Mouse (Mus musculus) MEL (cell line): ENCODE results near the gene Slc28a2. TPM values are rescaled to one million over a fixed set of nuclear protein-coding genes. Genes with fewer than 3 reads are reported as not detected.
"Not testable (repeated sequence)": the region's sequence is repeated elsewhere in the genome, so short reads cannot be mapped to it uniquely, and the experiment has no call there.

Experiments used
- DNase-seq: peaks from one replicate; pipeline ENCODE4 v3.0.0; 2011; ENCODE audit warnings: low read depth, low spot score
- H3K27ac ChIP-seq: 2 replicates; pipeline ENCODE4 v1.5.1; 2012; ENCODE audit warnings: low read depth, mild to moderate bottlenecking, control low read depth, low read length, moderate library complexity; ENCODE audit not compliant: control insufficient read depth
- H3K27me3 ChIP-seq, 2 experiments: fragments of 150-350 bp in 1 of 2; sonication (generic) in 1 of 2; 2 replicates each; pipeline ENCODE4 v1.6.1; 2012; ENCODE audit warnings: low read length in 2 of 2, mild to moderate bottlenecking in 2 of 2, improper control_type of control experiment in 1 of 2, moderate library complexity in 1 of 2; ENCODE audit not compliant: insufficient read depth in 2 of 2, control insufficient read depth in 1 of 2
- H3K36me3 ChIP-seq, 2 experiments: 2 replicates each; pipeline ENCODE4 v1.6.1; 2012 to 2014; ENCODE audit warnings: low read length in 2 of 2, improper control_type of control experiment in 1 of 2, inconsistent platforms in 1 of 2, mild to moderate bottlenecking in 1 of 2; ENCODE audit not compliant: insufficient read depth in 2 of 2, control insufficient read depth in 1 of 2
- H3K4me1 ChIP-seq, 2 experiments: fragments of 150-350 bp in 1 of 2; sonication (generic) in 1 of 2; 2 replicates each; pipeline ENCODE4 v1.6.1; 2012; ENCODE audit warnings: low read length in 2 of 2, improper control_type of control experiment in 1 of 2, mild to moderate bottlenecking in 1 of 2; ENCODE audit not compliant: insufficient read depth in 2 of 2, control insufficient read depth in 1 of 2
- H3K4me3 ChIP-seq, 2 experiments: fragments of 150-350 bp in 1 of 2; sonication (generic) in 1 of 2; 2 replicates each; pipeline ENCODE4 v1.5.1; 2012; ENCODE audit warnings: low read depth in 2 of 2, low read length in 2 of 2, mild to moderate bottlenecking in 2 of 2, moderate library complexity in 2 of 2, control low read depth in 1 of 2, improper control_type of control experiment in 1 of 2; ENCODE audit not compliant: control insufficient read depth in 1 of 2, insufficient read depth in 1 of 2
- H3K79me2 ChIP-seq: 2 replicates; pipeline ENCODE4 v1.6.1; 2012; ENCODE audit warnings: mild to moderate bottlenecking, low read length, moderate library complexity; ENCODE audit not compliant: control insufficient read depth, poor library complexity, insufficient read depth
- H3K9ac ChIP-seq: 2 replicates; pipeline ENCODE4 v1.6.1; 2012; ENCODE audit warnings: low read depth, mild to moderate bottlenecking, control low read depth, low read length, moderate library complexity; ENCODE audit not compliant: control insufficient read depth, poor library complexity, severe bottlenecking
- H3K9me3 ChIP-seq: fragments of 150-350 bp; sonication (generic); replicated peaks from 2 replicates; pipeline ENCODE4 v1.6.1; 2012; ENCODE audit warnings: mild to moderate bottlenecking, low read length, improper control_type of control experiment, moderate library complexity; ENCODE audit not compliant: insufficient read depth
- BHLHE40 ChIP-seq: IDR thresholded peaks from 2 replicates; pipeline ENCODE4 v1.6.1; 2012; ENCODE audit warnings: low read depth, mild to moderate bottlenecking, inconsistent platforms, low read length, improper control_type of control experiment, borderline replicate concordance
- ELF1 ChIP-seq: IDR thresholded peaks from 2 replicates; pipeline ENCODE4 v1.6.1; 2014; ENCODE audit warnings: low read depth, mild to moderate bottlenecking, inconsistent platforms, low read length, improper control_type of control experiment, moderate library complexity
- EP300 ChIP-seq, 2 experiments: IDR thresholded peaks; 2 replicates each; pipeline ENCODE4 v1.6.1; 2011; ENCODE audit warnings: improper control_type of control experiment in 2 of 2, low read length in 2 of 2, low read depth in 1 of 2, mild to moderate bottlenecking in 1 of 2
- GABPA ChIP-seq: IDR thresholded peaks from 2 replicates; pipeline ENCODE4 v1.6.1; 2012; ENCODE audit warnings: low read depth, mild to moderate bottlenecking, inconsistent platforms, low read length, improper control_type of control experiment, moderate library complexity
- GATA1 ChIP-seq: IDR thresholded peaks from 2 replicates; pipeline ENCODE4 v1.6.1; 2011; ENCODE audit warnings: low read depth, low read length, improper control_type of control experiment
- JUND ChIP-seq: IDR thresholded peaks from 2 replicates; pipeline ENCODE4 v1.6.1; 2011; ENCODE audit warnings: low read depth, mild to moderate bottlenecking, improper control_type of control experiment, low read length
- KAT2A ChIP-seq: conservative IDR thresholded peaks from 2 replicates; pipeline ENCODE4 v1.6.1; 2012; ENCODE audit warnings: low read depth, low read length, improper control_type of control experiment, inconsistent platforms
- MAFK ChIP-seq: IDR thresholded peaks from 2 replicates; pipeline ENCODE4 v1.6.1; 2011; ENCODE audit warnings: low read depth, mild to moderate bottlenecking, low read length, improper control_type of control experiment, borderline replicate concordance
- MAX ChIP-seq: IDR thresholded peaks from 2 replicates; pipeline ENCODE4 v1.6.1; 2011; ENCODE audit warnings: low read length, improper control_type of control experiment
- MEF2A ChIP-seq: IDR thresholded peaks from 2 replicates; pipeline ENCODE4 v1.6.1; 2014; ENCODE audit warnings: low read depth, mild to moderate bottlenecking, inconsistent platforms, low read length, improper control_type of control experiment; ENCODE audit not compliant: poor library complexity, insufficient replicate concordance, severe bottlenecking; ENCODE audit errors: extremely low read depth
- MYC ChIP-seq: IDR thresholded peaks from 2 replicates; pipeline ENCODE4 v1.6.1; 2011; ENCODE audit warnings: low read depth, mild to moderate bottlenecking, low read length, improper control_type of control experiment, moderate library complexity
- NRF1 ChIP-seq: IDR thresholded peaks from 2 replicates; pipeline ENCODE4 v1.6.1; 2014; ENCODE audit warnings: low read depth, mild to moderate bottlenecking, inconsistent platforms, low read length, improper control_type of control experiment, moderate library complexity; ENCODE audit not compliant: poor library complexity, insufficient read depth, severe bottlenecking
- POLR2AphosphoS5 ChIP-seq: IDR thresholded peaks from 2 replicates; pipeline ENCODE4 v1.6.1; 2012; ENCODE audit warnings: low read depth, borderline replicate concordance, mild to moderate bottlenecking, inconsistent platforms, low read length, moderate library complexity, mixed read lengths
- SMC3 ChIP-seq: IDR thresholded peaks from 2 replicates; pipeline ENCODE4 v1.6.1; 2011; ENCODE audit warnings: low read depth, low read length, improper control_type of control experiment
- TCF12 ChIP-seq: IDR thresholded peaks from 2 replicates; pipeline ENCODE4 v1.6.1; 2014; ENCODE audit warnings: low read depth, mild to moderate bottlenecking, inconsistent platforms, low read length, improper control_type of control experiment, moderate library complexity
- ZNF384 ChIP-seq: IDR thresholded peaks from 2 replicates; pipeline ENCODE4 v1.6.1; 2012; ENCODE audit warnings: low read depth, mild to moderate bottlenecking, inconsistent platforms, low read length, improper control_type of control experiment
- polyA plus RNA-seq, 2 experiments: library from polyadenylated mRNA; stranded (reverse) in 1 of 2; unstranded in 1 of 2; fragments of >175 nt in 1 of 2; fragments of >200 nt in 1 of 2; gene quantifications; 2 replicates each; pipeline versions ENCODE4 v1.2.1 to v1.2.4; 2012; ENCODE audit warnings: low replicate concordance in 2 of 2, low read depth in 1 of 2; ENCODE audit not compliant: insufficient read length in 2 of 2, insufficient read depth in 1 of 2, missing spikeins in 1 of 2
- total RNA-seq: library from RNA; depleted of rRNA; stranded (reverse); fragments of 300-350 nt; gene quantifications from 2 replicates; pipeline ENCODE4 v1.2.3, GENCODE M21; 2012

The Slc28a2 gene
- total and polyA plus RNA-seq, 3 experiments: 1.3 to 2.6 TPM; not detected in 1

- no peaks in the 10 kb centered on the region for H3K79me2 ChIP-seq
- no peak for TF ChIP-seq MAFK
- TF ChIP-seq ELF1: no peak
- TF ChIP-seq TCF12: no peak
- TF ChIP-seq MEF2A: no peak
- TF ChIP-seq, all 39 proteins: peak for 0
- H3K27ac ChIP-seq: no peak overlapping the region
Observed at GRCm38 (mm10) chr2:122476585-122476984, 50.3 kb downstream of the Slc28a2 start.

GRCm38 (mm10) chr2:122483787-122484186, 57.5 kb downstream of the Slc28a2 start:
- not testable (repeated sequence) for H3K79me2 ChIP-seq, DNase-seq, H3K9ac ChIP-seq, H3K4me1 ChIP-seq, H3K9me3 ChIP-seq, H3K36me3 ChIP-seq, H3K27me3 ChIP-seq, H3K27ac ChIP-seq, H3K4me3 ChIP-seq

More at GRCm38 (mm10) chr2:122476585-122476984, 50.3 kb downstream of the Slc28a2 start:
- Histone ChIP-seq H3K4me1 (no peaks in the 10 kb centered on the region), H3K27me3 (no peaks in the 10 kb centered on the region; a peak in 1 of 4 replicates), H3K9me3 (no peaks in the 10 kb centered on the region), H3K9ac (no peak overlapping the region), H3K4me3 (no peak overlapping the region), H3K36me3 (no peaks in the 10 kb centered on the region)
- no peak for DNase-seq

- TF ChIP-seq MAX: no peak
- TF ChIP-seq POLR2AphosphoS5: no peak
- TF ChIP-seq JUND: no peak
- no peak for TF ChIP-seq ZNF384
- no peak for TF ChIP-seq SMC3
- no peak for TF ChIP-seq GATA1
- TF ChIP-seq GABPA: no peak
- no peak for TF ChIP-seq MAFK
- TF ChIP-seq MYC: no peak
- TF ChIP-seq KAT2A: no peak
- no peak for TF ChIP-seq BHLHE40
- TF ChIP-seq EP300 (IDR thresholded peaks at IDR 0.05; ENCODE audit: low read depth in 1 of 2, low read length in 2 of 2): no peak
- TF ChIP-seq NRF1: no peak
- H3K9me3 ChIP-seq: no peaks in the 10 kb centered on the region
- H3K27ac ChIP-seq: no peak within 1 kb of the TSS
- H3K9ac ChIP-seq: no peak within 1 kb of the TSS
- H3K27me3 ChIP-seq: no peaks in the 10 kb centered on the region; a peak in 1 of 4 replicates
- DNase-seq: no peak
- no peak within 1 kb of the TSS for H3K4me3 ChIP-seq
- no peaks in the 10 kb centered on the region for H3K79me2 ChIP-seq
- H3K4me1 ChIP-seq: no peaks in the 10 kb centered on the region
- H3K36me3 ChIP-seq: no peaks in the 10 kb centered on the region
Observed at GRCm38 (mm10) chr2:122484641-122485040, 58.4 kb downstream of the Slc28a2 start, which contains the start of gene Gm14085. Gene Gm14085, plus strand, starts transcription at chr2:122484941.

- DNase-seq, H3K4me1 ChIP-seq, H3K9me3 ChIP-seq, H3K4me3 ChIP-seq, H3K79me2 ChIP-seq, H3K36me3 ChIP-seq, H3K27ac ChIP-seq, H3K9ac ChIP-seq, H3K27me3 ChIP-seq: not testable (repeated sequence)
Observed at GRCm38 (mm10) chr2:122485654-122486053, 59.4 kb downstream of the Slc28a2 start.

- not testable (repeated sequence) for H3K27ac ChIP-seq, H3K36me3 ChIP-seq
Observed at GRCm38 (mm10) chr2:122486122-122486521, 59.8 kb downstream of the Slc28a2 start.

More at GRCm38 (mm10) chr2:122486122-122486521, 59.8 kb downstream of the Slc28a2 start:
- H3K79me2 ChIP-seq, H3K9me3 ChIP-seq, H3K27me3 ChIP-seq, H3K9ac ChIP-seq, H3K4me1 ChIP-seq, DNase-seq, H3K4me3 ChIP-seq: not testable (repeated sequence)
